Mouse (Mus musculus) erythroblast, adult 5-6 weeks (primary cell): Measurements from ENCODE around the gene Dhx29. TPM values are rescaled to one million over a fixed set of nuclear protein-coding genes. Genes with fewer than 3 reads are reported as not detected.

Source experiments
- total RNA-seq, 2 experiments: library from RNA; stranded (forward) in 1 of 2; stranded (reverse) in 1 of 2; fragments of 150-400 nt in 1 of 2; fragments of 200-764, 138-1000 nt in 1 of 2; gene quantifications; 2 replicates each; pipeline versions ENCODE4 v1.2.3 to v1.2.4; 2015 to 2017; ENCODE audit warnings: low replicate concordance in 2 of 2

The Dhx29 gene
- total RNA-seq, 2 experiments from 2014 or later: 3.1 to 7.8 TPM

Other genes starting within 250 kb of the Dhx29 start
- gene Plpp1, start 126.7 kb upstream of the Dhx29 start, total RNA-seq (2015; ENCODE audit: low replicate concordance): 89.2 and 96.3 TPM in 2 replicates
- 68.1 and 85.5 TPM in 2 replicates for gene Plpp1, start 126.7 kb upstream of the Dhx29 start, total RNA-seq (2017; ENCODE audit: low replicate concordance)
- gene Mtrex, start 56 bp upstream of the Dhx29 start, total RNA-seq (2015; ENCODE audit: low replicate concordance): 34.9 and 56.7 TPM in 2 replicates
- gene Mtrex, start 56 bp upstream of the Dhx29 start, total RNA-seq (2017; ENCODE audit: low replicate concordance): 33.9 and 51.3 TPM in 2 replicates
- 5.2 and 10.0 TPM in 2 replicates for gene Ccno, start 60.3 kb downstream of the Dhx29 start, total RNA-seq (2015; ENCODE audit: low replicate concordance)
- gene Ccno, start 60.3 kb downstream of the Dhx29 start, total RNA-seq (2017; ENCODE audit: low replicate concordance): 2.0 TPM in 2 replicates
- not detected in 2 replicates for gene Mcidas, start 66.4 kb downstream of the Dhx29 start, total RNA-seq (2015; ENCODE audit: low replicate concordance)
- gene Mcidas, start 66.4 kb downstream of the Dhx29 start, total RNA-seq (2017; ENCODE audit: low replicate concordance): not detected in 2 replicates
- not detected in 2 replicates for gene Cdc20b, start 107.7 kb downstream of the Dhx29 start, total RNA-seq (2015; ENCODE audit: low replicate concordance)
- gene Cdc20b, start 107.7 kb downstream of the Dhx29 start, total RNA-seq (2017; ENCODE audit: low replicate concordance): not detected in 2 replicates
- gene Gpx8, start 119.0 kb downstream of the Dhx29 start, total RNA-seq (2015; ENCODE audit: low replicate concordance): not detected in 2 replicates
- gene Gpx8, start 119.0 kb downstream of the Dhx29 start, total RNA-seq (2017; ENCODE audit: low replicate concordance): not detected in 2 replicates
- not detected in 2 replicates for gene Gzma, start 173.5 kb downstream of the Dhx29 start, total RNA-seq (2015; ENCODE audit: low replicate concordance)
- 1.1 TPM in 1 of 2 replicates, not detected in the other for gene Gzma, start 173.5 kb downstream of the Dhx29 start, total RNA-seq (2017; ENCODE audit: low replicate concordance)